Mouse (Mus musculus) layer of hippocampus, postnatal 10 days (tissue): ENCODE measurements at regions not wholly inside any gene's neighbourhood (a gene's known extent, or its start where the extent isn't known, plus 50 kb on each side); places are given as distances from the start of the nearest gene placed in this dataset.

ENCODE experiments used
- DNase-seq, 2 experiments: peaks; one replicate each; pipeline ENCODE4 v3.0.0; 2021; ENCODE audit warnings: low spot score in 2 of 2

DNA sequence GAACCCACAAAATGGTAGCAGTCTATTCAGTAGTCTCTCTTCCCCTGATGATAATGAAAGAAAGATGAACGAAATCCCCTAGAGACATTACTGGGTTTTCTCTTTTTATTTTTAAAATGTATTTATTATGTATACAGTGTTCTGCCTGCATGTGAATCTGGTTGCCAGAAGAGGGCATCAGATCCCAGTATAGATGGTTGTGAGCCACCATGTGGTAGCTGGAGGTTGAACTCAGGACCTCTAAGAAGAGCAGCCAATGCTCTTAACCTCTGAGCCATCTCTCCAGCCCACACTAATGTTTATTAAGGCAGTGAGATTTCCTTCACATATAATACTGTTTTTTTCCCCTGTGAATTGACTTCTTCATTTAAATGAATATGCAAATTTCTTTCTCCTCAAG is 155.4 kb upstream of the Zc3h12c start:
- DNase-seq, result no peak

DNA sequence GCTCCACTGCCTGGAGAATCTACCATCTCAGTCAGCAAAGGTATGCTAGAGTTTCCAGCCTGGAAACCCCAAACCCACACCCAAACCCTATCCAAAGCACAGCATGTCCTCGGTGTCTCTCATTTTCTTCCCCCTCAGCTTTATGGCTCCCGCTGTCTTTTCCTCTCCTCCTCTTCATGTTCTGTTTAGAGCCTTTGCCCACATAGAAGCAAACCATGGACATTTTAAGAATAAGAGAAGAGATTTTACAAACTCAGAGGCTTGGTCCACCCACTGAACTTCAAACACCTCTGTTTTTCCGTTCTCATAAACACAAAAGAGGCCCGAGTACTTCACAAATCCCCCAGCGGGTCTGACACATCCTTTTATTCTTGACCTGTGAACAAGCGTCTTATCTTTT is 154.9 kb upstream of the Zc3h12c start:
- DNase-seq, result no peak

DNA sequence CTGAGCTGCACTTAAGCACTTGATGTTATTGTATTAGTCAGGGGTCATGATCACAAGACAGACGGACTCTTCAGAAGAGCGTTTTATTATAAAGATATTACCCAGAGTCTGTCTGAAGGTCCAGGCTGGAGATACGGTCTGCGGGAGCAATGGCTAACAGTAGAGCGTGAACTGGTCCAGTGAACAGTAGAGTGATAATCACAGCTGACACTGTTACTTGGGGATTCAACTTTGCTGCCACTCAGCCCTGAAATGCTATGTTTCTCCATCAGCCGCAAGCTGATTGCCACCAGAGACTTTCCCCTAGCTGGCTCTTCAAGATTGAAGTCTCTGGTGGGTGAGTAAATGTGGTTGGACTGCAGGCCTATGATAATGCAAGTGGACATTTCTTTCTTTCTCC is 133.1 kb upstream of the Zc3h12c start:
- no peak for DNase-seq

DNA sequence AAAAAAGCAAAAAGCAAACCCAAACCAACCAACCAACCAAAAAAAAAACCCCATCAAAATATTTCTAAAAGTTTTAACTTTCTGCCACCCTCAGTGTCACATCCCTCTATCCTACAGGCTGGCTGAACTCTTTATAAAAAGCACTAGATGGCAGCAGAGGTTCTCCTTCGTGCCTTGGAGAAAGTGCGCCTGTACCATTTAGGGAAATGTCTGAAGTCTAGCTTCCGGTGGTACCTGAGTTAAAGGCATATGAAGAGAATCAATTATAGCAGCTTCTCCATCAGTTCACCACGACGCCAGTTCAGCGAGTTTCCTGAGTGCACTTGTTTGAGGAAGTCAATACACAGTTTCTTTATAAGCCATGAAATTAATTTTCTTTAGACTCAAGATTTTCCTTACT is 130.0 kb upstream of the Zc3h12c start:
- DNase-seq, result peak; percentile 27 to 43

DNA sequence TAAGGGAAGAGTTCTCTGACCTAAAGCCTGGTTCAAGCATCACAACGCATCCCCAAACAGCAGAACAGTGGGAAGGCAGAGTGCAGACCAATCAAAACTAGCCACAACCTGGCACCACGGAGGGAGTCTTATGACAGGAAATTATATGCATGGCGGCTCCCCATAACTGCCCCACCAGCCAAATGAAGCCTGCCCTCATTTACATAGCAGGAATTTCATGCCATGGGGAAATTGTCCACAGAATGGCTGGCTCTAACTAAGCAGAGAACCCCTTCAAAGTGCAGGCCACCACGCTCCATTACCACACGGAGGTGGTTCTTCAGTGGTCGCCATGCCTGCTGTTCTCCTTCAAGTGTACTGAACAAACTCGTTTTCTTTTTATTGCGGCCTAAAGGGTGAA is 126.3 kb upstream of the Zc3h12c start:
- no peak for DNase-seq

DNA sequence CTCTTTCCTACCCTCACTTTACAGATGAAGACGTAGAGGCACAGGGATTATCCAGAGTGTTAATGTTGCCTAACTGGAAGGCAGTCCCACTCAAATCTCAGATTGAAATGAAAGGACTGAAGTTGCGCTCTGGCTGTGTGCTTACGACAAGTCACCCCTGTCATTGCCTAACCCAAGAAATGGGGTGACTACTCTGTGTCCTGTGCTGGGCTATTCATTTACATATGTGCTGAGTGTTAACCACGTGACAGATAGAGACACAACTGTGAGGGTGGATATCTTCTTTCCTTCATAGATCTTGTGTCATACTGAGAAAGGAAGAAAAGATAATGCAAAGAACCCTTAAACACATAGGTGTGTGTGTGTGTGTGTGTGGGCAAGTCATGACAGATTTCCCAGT is 120.7 kb upstream of the Zc3h12c start:
- DNase-seq, result no peak

DNA sequence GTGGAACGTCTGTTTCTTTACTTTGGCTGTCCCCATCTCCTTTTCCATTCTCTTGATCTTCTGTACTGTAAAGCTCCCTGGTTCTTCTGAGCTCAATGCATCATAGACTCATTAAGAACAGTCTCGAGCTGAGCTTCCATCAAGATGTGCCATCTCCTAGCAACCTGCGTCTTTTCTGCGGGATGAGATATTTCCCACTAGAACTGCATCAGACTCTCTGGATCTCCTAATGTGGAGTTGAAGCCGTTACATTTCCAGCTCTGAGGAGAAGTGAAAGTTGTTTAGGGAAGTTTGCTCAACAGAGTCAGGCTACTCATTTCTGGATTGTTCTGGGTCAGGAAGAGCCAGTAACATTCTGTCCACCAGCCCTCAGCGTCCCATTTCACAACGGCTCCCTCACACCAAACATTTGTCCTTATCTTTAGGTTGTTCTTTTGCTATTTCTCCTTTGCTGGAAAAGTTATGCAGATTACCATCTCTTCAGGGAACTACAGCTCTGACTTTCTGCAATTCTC is 119.4 kb upstream of the Zc3h12c start:
- DNase-seq, result no peak

DNA sequence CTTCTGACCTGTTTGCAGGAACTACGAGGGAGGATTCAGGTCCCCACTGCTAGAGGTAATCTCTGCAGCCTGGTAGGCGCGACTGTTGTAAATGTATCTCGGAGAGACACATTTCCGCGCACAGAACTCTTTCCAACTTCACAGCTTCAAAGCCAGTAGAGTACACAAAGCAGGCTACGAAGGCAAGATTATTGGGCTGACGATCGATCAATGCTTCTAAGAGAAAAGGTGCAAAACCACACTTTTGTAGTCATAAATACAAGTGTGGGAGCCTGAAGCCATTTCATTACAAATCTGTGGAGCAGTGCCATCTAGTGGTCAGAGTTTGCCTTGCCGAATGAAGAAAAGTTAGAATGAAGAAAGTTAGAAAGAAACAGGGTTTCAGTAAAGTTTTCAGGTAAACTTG is 118.9 kb upstream of the Zc3h12c start:
- peak; percentile 73 to 74 for DNase-seq

DNA sequence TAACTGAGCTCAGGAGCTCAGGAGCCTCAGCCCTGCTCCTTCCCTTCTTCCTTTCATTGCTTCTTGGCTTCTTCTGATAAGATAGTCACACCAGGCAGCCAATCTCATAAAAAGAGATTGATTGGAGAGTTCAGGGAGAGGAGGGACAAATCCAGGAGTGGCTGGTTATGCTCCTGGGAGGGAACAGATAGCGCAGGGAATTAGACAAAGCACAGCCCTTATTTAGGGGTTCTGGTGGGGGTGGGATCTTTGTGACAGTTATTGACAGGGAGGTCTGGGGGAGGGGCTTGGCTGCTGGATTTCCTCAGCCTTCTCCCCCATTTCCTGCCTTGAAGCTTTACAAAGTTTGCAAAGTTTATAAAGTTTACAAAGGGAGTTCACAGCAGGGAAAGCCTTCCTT is 117.7 kb upstream of the Zc3h12c start:
- DNase-seq, result no peak

DNA sequence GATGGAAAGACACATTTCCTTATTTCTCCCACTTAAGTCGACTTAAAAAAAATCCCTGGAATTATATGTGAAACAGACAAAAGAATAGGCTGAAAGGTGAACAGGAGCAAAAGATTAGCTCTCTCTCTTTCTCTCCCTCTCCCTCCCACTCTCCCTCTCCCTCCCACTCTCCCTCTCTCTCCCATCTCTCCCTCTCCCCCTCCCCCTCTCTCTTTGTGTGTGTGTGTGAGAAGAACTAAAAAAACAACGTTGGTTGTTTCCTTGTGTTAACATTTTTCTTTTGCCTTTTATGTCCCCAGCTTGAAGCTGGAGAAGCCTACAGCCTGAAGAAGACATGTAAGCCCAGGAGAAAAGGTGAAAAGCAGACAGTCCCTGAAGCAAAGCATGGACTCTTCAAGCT is 115.2 kb upstream of the Zc3h12c start:
- no peak for DNase-seq

DNA sequence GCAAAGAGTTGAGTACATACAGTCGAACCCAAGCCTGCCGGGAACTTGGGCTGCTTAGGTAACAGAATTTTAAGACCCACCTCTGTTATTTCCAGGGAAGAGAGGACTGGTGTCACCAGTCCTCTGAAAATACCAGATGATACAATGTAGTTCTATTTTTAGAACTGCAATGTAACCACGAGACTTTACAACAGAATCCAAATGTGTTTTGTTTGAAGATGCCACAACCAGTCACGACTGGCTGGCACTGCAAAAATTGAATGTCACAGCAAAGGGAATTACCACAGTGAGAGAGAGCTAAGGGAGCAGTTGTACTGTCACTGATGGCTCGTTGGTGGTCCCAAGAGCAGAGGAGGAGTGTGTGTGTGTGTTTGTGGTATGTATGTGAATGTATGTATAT is 112.6 kb upstream of the Zc3h12c start:
- no peak for DNase-seq

DNA sequence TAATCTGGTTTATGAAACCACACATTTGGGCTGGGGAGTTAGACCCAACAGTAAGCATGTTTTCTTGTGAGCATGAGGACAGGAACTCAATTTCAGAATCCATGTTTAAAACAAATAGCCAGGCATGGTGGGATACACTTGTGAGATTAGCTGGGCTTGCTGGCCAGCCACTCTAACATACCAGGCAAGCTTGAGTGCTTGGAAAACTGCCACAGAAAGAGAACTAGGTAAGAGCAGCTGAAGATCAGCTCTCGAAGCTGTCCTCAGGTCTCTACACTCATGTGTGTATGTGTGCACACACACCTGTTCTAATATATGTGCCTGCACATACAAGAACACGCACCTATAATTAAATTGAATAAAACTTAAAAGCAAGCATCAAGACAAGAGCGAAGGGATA is 112.2 kb upstream of the Zc3h12c start:
- no peak for DNase-seq

DNA sequence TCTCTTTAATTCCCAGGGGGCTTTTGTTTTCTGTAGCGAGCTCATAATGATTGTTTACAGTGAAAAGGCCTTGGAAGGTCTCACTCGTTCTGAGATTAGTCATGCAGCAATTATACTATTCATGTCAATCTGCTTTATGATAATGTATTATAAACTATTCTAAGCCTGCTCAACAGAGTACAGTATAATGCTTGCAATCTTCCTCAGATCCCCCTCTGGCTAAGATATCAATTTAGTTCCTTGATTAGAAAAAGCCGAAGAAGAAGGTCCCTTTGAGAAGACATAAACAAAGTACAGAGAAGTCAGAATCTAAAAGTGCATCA is 110.3 kb upstream of the Zc3h12c start:
- no peak for DNase-seq

DNA sequence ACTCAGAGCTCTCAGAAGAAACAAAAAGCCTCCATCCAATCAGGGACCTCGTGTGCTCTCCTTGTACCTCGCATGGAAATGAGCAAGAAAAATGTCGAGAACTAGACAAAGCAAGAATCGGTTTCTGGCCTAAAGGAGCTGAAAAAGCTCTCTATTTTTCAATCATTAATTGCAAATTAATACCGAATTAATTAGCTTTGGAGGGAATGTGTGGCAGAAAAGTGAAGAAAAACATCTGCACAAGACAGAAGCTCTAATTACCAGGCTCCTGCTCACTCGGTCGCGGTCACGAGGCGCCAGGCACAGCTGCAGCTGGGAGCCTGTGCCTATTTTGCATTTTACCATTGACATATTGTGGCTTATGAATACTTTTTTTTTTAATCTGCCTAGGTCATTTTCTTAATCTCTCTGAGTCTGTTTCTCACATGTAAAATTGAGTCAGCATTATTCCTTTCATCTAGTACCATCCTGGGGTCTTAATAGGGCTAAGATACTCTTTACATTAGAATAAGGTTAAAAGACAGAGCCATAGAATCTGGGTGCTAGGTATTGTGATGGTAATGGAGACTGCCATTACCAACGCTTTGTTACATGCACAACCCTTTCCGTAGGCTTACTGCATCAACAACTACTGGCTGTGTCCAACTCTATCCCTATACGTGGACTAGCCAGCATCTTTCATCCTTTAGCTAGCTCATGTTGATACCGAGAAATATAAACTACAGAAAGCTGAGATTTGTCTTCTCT is 109.8 kb upstream of the Zc3h12c start:
- DNase-seq, result no peak

DNA sequence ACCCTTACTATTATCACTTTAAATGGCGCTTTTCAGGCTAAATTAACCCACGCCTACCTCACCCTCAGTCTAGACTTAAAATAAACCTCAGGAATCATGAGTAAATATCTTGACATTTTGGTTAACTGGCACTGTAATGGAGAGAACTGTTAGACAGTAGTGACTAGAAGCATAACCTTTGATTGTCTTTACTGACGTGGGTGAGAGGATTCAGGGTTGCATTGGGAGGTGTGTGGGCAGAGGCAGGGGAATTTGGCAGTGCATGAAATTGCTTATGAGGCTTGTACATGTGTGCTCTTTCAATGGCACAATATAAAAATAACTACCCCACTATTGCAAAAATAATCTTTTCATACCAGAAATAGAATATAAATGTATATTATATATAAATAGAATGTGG is 105.6 kb upstream of the Zc3h12c start:
- no peak for DNase-seq

DNA sequence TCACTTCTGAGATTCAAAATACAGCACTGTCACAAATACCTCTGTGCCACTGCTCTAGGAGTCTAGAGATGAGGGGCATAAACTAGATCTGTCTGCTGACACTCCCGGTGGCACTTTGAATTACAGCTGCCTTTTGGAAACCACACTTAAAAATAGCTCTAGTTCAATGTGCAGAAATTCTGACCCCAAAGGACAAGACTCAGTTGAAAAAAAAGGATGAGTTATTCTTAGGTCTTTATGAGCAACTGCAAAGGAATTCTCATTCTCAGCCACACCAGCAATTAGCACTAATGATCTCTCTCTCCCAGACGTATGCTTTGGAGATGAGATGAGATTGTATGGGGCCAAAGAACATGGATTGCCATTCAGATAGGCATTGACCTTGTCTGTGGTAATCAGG is 104.3 kb upstream of the Zc3h12c start:
- DNase-seq, result no peak

DNA sequence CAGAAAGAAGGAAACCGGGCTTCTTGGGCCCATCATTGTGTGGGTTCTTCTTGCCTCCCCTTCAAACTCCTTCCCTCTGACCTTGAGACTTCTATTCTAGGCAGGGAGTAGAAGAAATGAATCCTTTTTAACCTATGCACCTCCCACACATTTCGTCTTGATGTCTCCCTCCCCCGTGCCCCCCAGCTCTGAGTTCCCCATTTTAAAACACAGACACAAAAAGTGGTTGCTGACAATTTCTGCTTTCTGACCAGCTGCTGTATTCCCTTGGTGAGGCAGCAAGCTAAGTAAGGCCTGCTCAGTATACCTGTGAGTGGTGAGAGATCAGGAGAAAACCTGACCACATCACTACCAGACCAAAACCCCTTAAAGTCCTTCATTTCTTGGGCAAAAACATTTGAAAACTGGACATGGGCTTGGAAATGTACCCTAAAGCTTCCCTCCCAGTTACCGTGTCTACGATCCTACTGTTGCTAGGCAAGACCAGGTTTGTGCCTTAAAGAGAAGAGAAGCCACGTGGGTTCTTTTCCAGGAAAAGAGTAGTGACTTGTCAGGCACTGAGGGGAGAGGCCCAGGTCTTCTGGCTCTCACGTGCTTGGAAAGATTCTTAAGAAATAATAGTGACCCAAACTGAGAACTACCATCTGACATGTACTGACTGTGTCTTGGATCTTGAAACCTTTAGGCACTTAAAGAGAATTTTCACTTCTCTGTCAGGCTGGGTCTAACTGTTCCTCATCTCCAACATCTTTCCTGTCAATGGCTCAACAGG is 103.2 kb upstream of the Zc3h12c start:
- no peak for DNase-seq

DNA sequence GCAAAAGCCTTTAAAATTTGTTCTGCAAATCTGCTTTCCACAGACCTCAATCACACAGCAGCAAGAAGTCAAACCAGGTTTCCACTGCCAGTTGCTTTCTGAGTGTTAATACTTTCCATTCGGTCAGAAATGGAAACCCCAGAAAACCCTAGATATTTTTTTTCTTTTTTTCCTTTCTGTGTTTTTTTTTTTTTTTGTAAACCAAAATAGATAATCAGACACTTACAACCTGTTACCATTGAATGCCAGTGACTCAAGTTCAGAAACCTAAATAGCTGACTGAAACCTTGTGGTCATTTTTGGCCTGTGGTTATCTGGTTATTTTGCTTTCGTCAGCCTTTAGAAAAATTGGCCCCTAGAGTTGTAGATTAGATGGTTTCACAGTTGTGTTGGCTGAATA is 93.2 kb upstream of the Zc3h12c start:
- DNase-seq, result no peak

DNA sequence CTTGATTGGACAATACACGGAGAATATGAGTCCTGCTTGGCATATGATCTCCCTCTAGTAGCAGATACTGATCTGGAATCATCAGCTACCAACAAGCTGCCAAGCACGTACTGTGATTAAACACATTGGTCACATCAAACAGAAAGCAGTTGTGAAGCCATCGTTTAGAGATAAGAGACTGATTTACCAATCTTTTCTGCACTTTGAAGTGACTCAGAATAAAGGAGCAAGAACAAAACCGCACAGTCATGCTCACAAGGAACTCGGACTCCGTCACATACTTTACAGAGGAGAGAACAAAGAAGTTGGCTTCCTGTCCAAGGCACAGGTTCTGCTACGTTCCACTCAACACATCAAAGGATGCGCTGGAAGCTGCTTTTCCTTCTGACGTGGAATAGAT is 91.1 kb upstream of the Zc3h12c start:
- no peak for DNase-seq

DNA sequence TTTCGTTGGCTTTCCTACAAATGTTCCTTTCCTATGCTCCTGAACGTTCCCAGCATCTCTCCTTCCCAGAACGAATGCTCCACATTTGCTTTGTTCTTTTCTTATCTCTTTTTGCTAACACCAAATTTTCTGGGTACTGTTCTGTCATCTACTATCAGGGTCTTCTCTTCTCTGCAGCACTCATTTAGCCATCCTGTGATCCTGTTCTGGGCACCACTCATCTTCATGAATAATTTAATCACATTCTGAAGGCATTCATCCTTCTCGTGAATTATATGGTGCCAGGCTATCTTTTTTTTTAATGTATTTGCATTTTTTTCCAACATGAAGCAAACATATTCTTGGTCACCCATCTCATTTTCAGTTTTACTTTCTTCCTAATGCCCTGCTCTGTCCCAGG is 87.3 kb upstream of the Zc3h12c start:
- DNase-seq, result no peak

DNA sequence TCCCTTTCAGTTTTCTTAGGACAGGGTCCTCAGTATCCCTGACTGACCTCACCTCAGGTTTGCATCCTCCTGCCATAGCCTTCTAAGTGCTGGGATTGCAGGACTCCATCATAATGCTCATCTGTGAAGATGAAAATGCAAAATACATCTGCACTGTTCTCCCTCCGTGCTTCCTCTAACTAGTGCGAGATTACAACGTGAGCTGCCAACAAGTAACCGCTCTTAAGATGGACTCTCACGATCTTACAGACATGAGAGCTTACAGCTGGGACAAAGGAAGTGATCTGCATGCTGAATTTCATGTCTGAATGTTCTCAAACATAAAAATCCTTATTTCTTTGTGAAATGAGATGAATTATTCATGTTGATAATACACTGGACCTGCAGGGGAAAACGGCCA is 86.1 kb upstream of the Zc3h12c start:
- no peak for DNase-seq

DNA sequence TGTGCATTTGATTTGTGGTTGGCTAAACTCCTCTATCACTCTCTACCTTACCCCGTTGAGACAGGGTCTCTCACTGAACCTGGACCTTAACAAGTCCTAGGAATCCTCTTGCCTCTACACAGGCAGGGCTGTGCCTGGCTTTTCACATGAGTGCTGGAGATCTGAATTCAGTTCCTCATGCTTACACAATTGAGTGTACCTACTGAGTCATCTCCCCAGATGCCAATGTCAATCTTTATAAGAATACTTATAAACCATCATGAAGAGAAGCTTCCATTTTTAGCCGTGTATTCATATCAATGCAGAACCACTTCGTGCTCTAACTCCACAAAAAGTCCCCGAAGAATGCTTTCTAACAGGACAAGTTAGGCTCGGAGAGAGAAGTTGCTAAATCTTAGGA is 83.1 kb upstream of the Zc3h12c start:
- no peak for DNase-seq

DNA sequence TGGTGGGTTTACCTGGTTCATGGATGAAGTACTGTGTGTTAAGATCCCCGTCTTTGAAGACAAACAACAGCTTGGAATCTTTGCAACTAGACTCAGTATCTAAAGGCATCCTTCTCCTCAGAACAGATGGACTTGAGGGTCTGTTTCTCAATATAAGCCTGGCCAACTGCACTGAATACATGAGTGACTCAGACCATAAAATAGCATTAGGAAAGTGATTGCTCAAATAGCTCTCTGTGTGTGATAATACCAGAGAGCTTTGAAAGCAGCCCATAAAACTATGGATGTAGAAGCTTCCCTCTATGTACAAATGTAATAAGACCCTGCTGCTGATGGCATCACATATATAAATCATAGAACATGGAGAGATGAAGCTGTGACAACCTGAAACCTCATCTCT is 78.3 kb upstream of the Zc3h12c start:
- DNase-seq, result no peak
